Mouse (Mus musculus): ENCODE measurements around the gene Arhgap15. TPM values are rescaled to one million over a fixed set of nuclear protein-coding genes. Genes with fewer than 3 reads are reported as not detected.

Gene Arhgap15
- polyA plus RNA-seq, 1 experiment from 2014 or later: 2.8 TPM

DNA sequence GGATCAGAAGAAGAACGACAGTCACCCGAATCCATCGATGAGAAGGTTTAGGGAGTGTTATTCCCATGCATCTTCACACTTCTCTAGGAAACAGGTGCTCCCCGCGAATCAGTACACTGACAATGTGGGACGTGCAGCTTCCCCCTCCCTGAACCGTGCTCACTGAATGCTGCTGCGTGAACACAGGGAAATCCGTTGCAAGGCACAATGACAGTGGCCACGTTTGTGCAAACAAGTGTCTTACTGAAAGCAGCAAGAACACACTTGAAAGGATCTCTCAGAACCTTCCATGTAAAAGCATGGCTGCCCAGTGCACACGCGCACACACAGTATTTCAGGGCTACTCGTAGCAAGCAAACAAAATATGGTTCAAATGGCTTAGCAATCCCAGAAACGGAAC is 237.4 kb downstream of the Arhgap15 start:
- Histone ChIP-seq H3K4me2 (ENCODE audit: low read depth, low read length) (no peak overlapping the region), H3K4me1 (ENCODE audit: control insufficient read depth, insufficient read depth, low read length) (no peaks in the 10 kb centered on the region), H3K27me3 (ENCODE audit: control insufficient read depth, insufficient read depth, low read length) (no peaks in the 10 kb centered on the region), H3K36me3 (ENCODE audit: control insufficient read depth, insufficient read depth, low read length) (no peaks in the 10 kb centered on the region), H3K4me3 (replicated peaks; ENCODE audit: low read length) (no peak overlapping the region), H3K9ac (ENCODE audit: low read length) (no peak overlapping the region), H3K27ac (ENCODE audit: low read length) (no peak overlapping the region), H3K9me3 (replicated peaks; ENCODE audit: control insufficient read depth, low read length) (no peaks in the 10 kb centered on the region)
- WGBS: 74% methylated on average over 14 of the region's 14 CpGs
- no peak for ATAC-seq (ENCODE audit: insufficient read depth, low FRiP score)

DNA sequence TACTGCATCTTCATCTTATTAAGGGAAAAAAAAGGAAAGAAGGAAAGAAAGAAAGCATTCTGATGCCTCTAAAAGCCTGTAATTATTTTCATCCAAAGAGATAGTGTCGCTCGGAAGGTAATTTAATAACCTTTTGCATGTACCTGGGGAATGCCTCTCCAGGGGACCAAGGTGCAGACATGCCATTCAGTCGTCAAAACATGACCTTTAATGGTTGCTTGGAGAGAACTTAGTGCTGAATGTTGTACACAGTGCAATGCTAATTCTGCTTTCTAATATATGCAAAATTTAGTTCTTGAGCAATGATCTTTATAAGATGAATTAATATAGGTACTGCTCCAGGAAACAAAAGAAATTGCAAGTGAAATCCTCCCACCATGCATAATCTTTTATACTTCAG is 239.3 kb downstream of the Arhgap15 start:
- ATAC-seq (ENCODE audit: insufficient read depth, low FRiP score): no peak
- Histone ChIP-seq H3K36me3 (ENCODE audit: control insufficient read depth, insufficient read depth, low read length) (no peaks in the 10 kb centered on the region), H3K27ac (ENCODE audit: low read length) (no peak overlapping the region), H3K4me1 (ENCODE audit: control insufficient read depth, insufficient read depth, low read length) (no peaks in the 10 kb centered on the region), H3K4me3 (replicated peaks; ENCODE audit: low read length) (no peak overlapping the region), H3K27me3 (ENCODE audit: control insufficient read depth, insufficient read depth, low read length) (no peaks in the 10 kb centered on the region), H3K9me3 (replicated peaks; ENCODE audit: control insufficient read depth, low read length) (no peaks in the 10 kb centered on the region), H3K9ac (ENCODE audit: low read length) (no peak overlapping the region), H3K4me2 (ENCODE audit: low read depth, low read length) (no peak overlapping the region)
- whole genome bisulfite sequencing: 75% methylated on average over 3 of the region's 3 CpGs

DNA sequence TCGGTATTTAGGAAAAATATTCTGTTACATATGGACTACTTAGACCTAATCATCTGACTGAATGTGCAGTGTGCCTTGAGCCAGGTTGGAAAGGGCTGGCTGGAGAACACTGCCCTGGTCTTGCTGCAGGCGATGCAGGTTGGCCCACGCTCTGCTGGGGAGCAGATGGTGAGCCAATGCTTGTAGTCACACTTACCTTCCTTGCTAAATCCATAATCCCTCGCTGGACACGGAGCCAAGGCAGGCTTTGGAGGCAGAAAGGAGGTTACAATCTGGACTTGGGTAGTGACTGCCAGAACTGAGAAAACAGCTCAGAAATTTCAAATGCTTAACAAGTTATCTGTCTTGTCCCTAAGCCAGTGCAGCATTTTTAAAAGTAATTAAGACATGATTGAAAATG is 241.2 kb downstream of the Arhgap15 start:
- Histone ChIP-seq H3K27me3 (ENCODE audit: control insufficient read depth, insufficient read depth, low read length) (no peaks in the 10 kb centered on the region), H3K36me3 (ENCODE audit: control insufficient read depth, insufficient read depth, low read length) (no peaks in the 10 kb centered on the region), H3K9me3 (replicated peaks; ENCODE audit: control insufficient read depth, low read length) (no peaks in the 10 kb centered on the region), H3K4me1 (ENCODE audit: control insufficient read depth, insufficient read depth, low read length) (no peaks in the 10 kb centered on the region), H3K4me2 (ENCODE audit: low read depth, low read length) (no peak overlapping the region), H3K27ac (ENCODE audit: low read length) (no peak overlapping the region), H3K4me3 (replicated peaks; ENCODE audit: low read length) (no peak overlapping the region), H3K9ac (ENCODE audit: low read length) (no peak overlapping the region)
- WGBS: 73% methylated on average over 5 of the region's 5 CpGs
- no peak for ATAC-seq (ENCODE audit: insufficient read depth, low FRiP score)

DNA sequence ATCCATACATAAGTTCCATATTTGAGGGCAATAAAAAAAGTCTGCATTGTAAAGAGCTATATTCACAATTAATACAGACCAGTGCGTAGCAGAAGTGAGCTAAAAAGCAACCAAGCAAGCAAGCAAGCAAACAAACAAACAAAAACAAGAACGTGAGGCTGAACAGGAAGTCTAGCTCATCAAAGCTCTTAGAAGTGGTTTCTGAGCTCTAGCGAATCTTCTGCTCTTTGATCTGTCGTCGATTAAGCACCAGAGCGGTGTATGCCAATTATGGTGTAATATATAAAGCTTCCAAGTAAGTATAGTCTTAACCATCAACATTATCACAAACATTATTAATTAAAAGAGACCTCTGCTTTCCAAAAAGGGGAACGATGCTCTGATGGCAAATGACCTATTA is 243.9 kb downstream of the Arhgap15 start:
- H3K4me1 ChIP-seq (ENCODE audit: control insufficient read depth, insufficient read depth, low read length): no peaks in the 10 kb centered on the region
- no peak overlapping the region for H3K4me3 ChIP-seq (replicated peaks; ENCODE audit: low read length)
- no peak for ATAC-seq (ENCODE audit: insufficient read depth, low FRiP score)
- WGBS: 89% methylated on average over 7 of the region's 7 CpGs
- H3K9me3 ChIP-seq (replicated peaks; ENCODE audit: control insufficient read depth, low read length): no peaks in the 10 kb centered on the region
- no peak overlapping the region for H3K4me2 ChIP-seq (ENCODE audit: low read depth, low read length)
- H3K27ac ChIP-seq (ENCODE audit: low read length): no peak overlapping the region
- no peaks in the 10 kb centered on the region for H3K27me3 ChIP-seq (ENCODE audit: control insufficient read depth, insufficient read depth, low read length)
- H3K9ac ChIP-seq (ENCODE audit: low read length): no peak overlapping the region
- no peaks in the 10 kb centered on the region for H3K36me3 ChIP-seq (ENCODE audit: control insufficient read depth, insufficient read depth, low read length)

DNA sequence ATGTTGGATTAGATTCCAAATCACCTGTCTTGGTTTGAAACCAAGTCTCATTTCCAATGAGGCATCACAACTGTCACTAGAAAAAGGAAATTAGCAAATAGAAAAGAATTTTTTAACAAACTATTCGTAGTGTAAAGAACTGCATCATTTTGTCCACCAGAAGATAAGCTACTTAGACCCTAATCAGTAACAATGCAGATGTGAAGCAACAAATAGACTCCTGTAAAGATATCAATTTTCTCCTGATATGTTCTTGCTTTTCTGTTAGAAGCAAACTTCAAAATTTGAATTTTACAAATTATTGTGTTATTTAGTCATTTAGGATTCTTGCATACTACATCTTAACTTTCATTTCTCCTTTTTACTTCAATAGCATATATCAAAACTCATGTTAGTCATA is 253.8 kb downstream of the Arhgap15 start:
- ATAC-seq (ENCODE audit: insufficient read depth, low FRiP score): no peak
- no peak overlapping the region for H3K27ac ChIP-seq (ENCODE audit: low read length)

DNA sequence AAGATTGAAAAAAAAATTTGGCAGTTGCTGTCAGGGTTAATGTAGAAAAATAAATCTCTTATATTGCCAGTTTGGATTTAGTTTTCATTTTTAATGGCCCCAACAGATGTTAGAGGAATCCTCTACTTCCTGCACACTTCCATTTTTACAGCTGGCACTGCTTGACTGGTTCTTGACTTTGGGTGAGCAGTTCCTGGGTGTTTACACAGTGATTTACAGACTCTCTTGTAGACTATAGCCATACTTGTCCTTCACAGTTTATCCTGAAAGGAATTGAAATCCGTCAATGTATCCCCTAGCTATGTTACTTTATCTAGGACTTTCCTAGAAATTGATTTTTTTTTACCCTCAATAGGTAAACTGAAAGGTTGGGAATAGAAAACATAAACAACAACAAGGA is 261.6 kb downstream of the Arhgap15 start:
- no peaks in the 10 kb centered on the region for H3K9me3 ChIP-seq (replicated peaks; ENCODE audit: control insufficient read depth, low read length)
- 48% methylated on average over 1 of the region's 1 CpGs for WGBS

More for the DNA sequence above, 253.8 kb downstream of the Arhgap15 start:
- no peaks in the 10 kb centered on the region for H3K27me3 ChIP-seq (ENCODE audit: control insufficient read depth, insufficient read depth, low read length)
- no peak overlapping the region for H3K4me2 ChIP-seq (ENCODE audit: low read depth, low read length)
- no peaks in the 10 kb centered on the region for H3K9me3 ChIP-seq (replicated peaks; ENCODE audit: control insufficient read depth, low read length)
- no peaks in the 10 kb centered on the region for H3K4me1 ChIP-seq (ENCODE audit: control insufficient read depth, insufficient read depth, low read length)
- no peak overlapping the region for H3K4me3 ChIP-seq (replicated peaks; ENCODE audit: low read length)
- no peak overlapping the region for H3K9ac ChIP-seq (ENCODE audit: low read length)
- WGBS: 87% methylated on average over 1 of the region's 1 CpGs
- no peaks in the 10 kb centered on the region for H3K36me3 ChIP-seq (ENCODE audit: control insufficient read depth, insufficient read depth, low read length)

DNA sequence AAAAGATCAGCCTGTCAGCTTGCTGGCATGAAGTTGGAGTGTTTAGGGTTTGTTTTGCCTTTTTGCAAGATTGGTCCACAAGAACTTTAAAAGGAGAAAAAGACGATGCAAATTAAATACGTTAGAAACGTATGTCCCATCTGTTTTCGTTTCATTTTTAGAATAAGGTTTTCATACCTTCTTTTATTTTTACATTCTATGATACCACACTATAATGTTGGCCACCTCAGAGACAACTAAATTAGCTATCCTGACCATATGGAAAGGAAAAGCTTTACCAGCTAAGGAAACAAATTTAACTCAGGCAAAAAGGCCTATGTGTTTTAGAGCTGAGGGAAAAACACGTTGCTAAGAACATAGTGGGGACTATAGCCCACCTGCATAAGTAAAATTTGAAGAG is 264.8 kb downstream of the Arhgap15 start:
- Histone ChIP-seq H3K9me3 (replicated peaks; ENCODE audit: control insufficient read depth, low read length) (no peaks in the 10 kb centered on the region), H3K27ac (ENCODE audit: low read length) (no peak overlapping the region), H3K4me3 (replicated peaks; ENCODE audit: low read length) (no peak overlapping the region), H3K36me3 (ENCODE audit: control insufficient read depth, insufficient read depth, low read length) (no peaks in the 10 kb centered on the region), H3K4me2 (ENCODE audit: low read depth, low read length) (no peak overlapping the region), H3K4me1 (ENCODE audit: control insufficient read depth, insufficient read depth, low read length) (no peaks in the 10 kb centered on the region), H3K9ac (ENCODE audit: low read length) (no peak overlapping the region), H3K27me3 (ENCODE audit: control insufficient read depth, insufficient read depth, low read length) (no peaks in the 10 kb centered on the region)
- ATAC-seq (ENCODE audit: insufficient read depth, low FRiP score): no peak
- WGBS: 95% methylated on average over 5 of the region's 5 CpGs

More for the DNA sequence above, 261.6 kb downstream of the Arhgap15 start:
- Histone ChIP-seq H3K9ac (ENCODE audit: low read length) (no peak overlapping the region), H3K27me3 (ENCODE audit: control insufficient read depth, insufficient read depth, low read length) (no peaks in the 10 kb centered on the region), H3K36me3 (ENCODE audit: control insufficient read depth, insufficient read depth, low read length) (no peaks in the 10 kb centered on the region), H3K27ac (ENCODE audit: low read length) (no peak overlapping the region), H3K4me3 (replicated peaks; ENCODE audit: low read length) (no peak overlapping the region), H3K4me2 (ENCODE audit: low read depth, low read length) (no peak overlapping the region), H3K4me1 (ENCODE audit: control insufficient read depth, insufficient read depth, low read length) (no peaks in the 10 kb centered on the region)
- no peak for ATAC-seq (ENCODE audit: insufficient read depth, low FRiP score)

DNA sequence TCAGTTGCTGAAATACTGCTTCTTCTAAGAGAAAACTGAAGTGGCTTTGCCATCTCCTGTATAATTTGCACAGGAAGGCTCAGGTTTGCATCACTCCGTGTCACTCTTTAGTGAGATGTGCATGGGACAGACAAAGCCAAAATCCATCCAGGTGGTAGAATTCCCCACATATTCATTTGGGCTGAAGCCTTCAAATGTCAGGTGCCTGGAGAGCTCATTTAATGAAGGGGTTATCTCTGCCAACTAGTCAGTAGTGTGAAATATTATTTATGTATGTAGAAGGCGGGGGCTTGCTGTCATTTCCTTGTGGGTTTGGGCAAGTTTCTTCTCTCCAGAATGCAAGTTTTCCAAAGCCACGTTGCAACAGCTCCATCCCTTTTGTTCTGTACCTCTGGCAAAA is 268.1 kb downstream of the Arhgap15 start:
- Histone ChIP-seq H3K4me3 (replicated peaks; ENCODE audit: low read length) (no peak overlapping the region), H3K9me3 (replicated peaks; ENCODE audit: control insufficient read depth, low read length) (no peaks in the 10 kb centered on the region), H3K27me3 (ENCODE audit: control insufficient read depth, insufficient read depth, low read length) (no peaks in the 10 kb centered on the region), H3K4me2 (ENCODE audit: low read depth, low read length) (no peak overlapping the region), H3K9ac (ENCODE audit: low read length) (no peak overlapping the region), H3K27ac (ENCODE audit: low read length) (no peak overlapping the region), H3K36me3 (ENCODE audit: control insufficient read depth, insufficient read depth, low read length) (no peaks in the 10 kb centered on the region), H3K4me1 (ENCODE audit: control insufficient read depth, insufficient read depth, low read length) (no peaks in the 10 kb centered on the region)
- WGBS: 78% methylated on average over 3 of the region's 3 CpGs
- no peak for ATAC-seq (ENCODE audit: insufficient read depth, low FRiP score)

DNA sequence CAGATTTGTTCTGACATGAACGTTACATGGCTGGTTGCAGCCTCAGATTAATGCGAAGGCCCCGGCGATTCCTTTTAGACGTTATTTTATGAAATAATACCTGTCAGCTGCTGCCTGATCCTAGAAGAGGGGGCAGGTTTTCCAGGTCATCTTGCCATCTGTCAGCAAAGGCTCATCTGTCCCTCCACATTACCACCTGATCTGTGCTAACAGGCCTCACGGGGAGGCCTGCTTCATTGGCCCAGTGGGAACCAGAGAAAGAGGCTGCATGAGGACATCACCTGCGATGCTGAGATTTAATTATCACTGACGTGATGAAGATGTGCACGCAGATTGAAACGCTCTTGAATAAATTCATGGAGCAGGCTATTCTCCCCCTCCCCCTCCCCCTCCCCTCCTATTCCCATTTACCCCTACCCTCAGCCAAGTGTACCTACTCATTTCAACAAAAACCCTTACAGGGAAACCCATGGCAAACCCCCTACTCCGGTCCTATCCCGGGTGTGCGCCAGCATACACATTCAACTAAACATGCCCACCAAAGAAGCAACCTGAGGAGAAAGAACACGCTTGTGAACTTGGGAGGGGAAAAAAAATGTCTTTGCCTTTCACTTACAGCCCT is 268.9 kb downstream of the Arhgap15 start:
- H3K27me3 ChIP-seq (ENCODE audit: control insufficient read depth, insufficient read depth, low read length): no peaks in the 10 kb centered on the region
- H3K36me3 ChIP-seq (ENCODE audit: control insufficient read depth, insufficient read depth, low read length): no peaks in the 10 kb centered on the region
- 84% methylated on average over 14 of the region's 14 CpGs for WGBS
- no peaks in the 10 kb centered on the region for H3K9me3 ChIP-seq (replicated peaks; ENCODE audit: control insufficient read depth, low read length)
- no peaks in the 10 kb centered on the region for H3K4me1 ChIP-seq (ENCODE audit: control insufficient read depth, insufficient read depth, low read length)
- H3K4me2 ChIP-seq (ENCODE audit: low read depth, low read length): no peak overlapping the region
- no peak overlapping the region for H3K9ac ChIP-seq (ENCODE audit: low read length)
- ATAC-seq (ENCODE audit: insufficient read depth, low FRiP score): no peak
- H3K4me3 ChIP-seq (replicated peaks; ENCODE audit: low read length): no peak overlapping the region
- H3K27ac ChIP-seq (ENCODE audit: low read length): no peak overlapping the region

DNA sequence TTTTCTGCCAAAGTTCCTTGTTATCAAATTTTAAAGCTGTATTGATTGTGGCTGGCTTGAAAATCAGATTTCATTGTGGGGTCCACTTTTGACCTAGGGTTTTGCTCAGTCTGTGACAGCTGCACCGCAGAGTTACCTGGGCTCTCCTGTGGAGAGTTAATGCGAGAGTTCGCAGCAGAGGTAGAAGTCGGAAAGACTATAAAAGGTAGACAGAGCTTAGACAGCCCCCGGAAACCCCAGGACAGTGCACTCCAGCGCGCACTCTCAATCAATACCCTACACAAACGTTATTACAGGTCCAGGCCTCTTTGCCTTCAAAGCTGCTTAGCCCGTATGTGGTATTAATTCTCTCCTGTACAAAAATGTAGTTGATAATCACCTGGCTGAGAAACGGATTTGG is 269.4 kb downstream of the Arhgap15 start:
- no peaks in the 10 kb centered on the region for H3K4me1 ChIP-seq (ENCODE audit: control insufficient read depth, insufficient read depth, low read length)
- WGBS: 77% methylated on average over 10 of the region's 10 CpGs
- no peak overlapping the region for H3K9ac ChIP-seq (ENCODE audit: low read length)
- H3K4me2 ChIP-seq (ENCODE audit: low read depth, low read length): no peak overlapping the region
- H3K4me3 ChIP-seq (replicated peaks; ENCODE audit: low read length): no peak overlapping the region
- no peak for ATAC-seq (ENCODE audit: insufficient read depth, low FRiP score)
- no peaks in the 10 kb centered on the region for H3K27me3 ChIP-seq (ENCODE audit: control insufficient read depth, insufficient read depth, low read length)
- H3K9me3 ChIP-seq (replicated peaks; ENCODE audit: control insufficient read depth, low read length): no peaks in the 10 kb centered on the region
- no peaks in the 10 kb centered on the region for H3K36me3 ChIP-seq (ENCODE audit: control insufficient read depth, insufficient read depth, low read length)
- H3K27ac ChIP-seq (ENCODE audit: low read length): no peak overlapping the region

All from stomach, embryonic 16.5 days (tissue).